Mouse (Mus musculus) frontal cortex, postnatal 25 days (tissue): ENCODE results near the gene Frmd4b.

ENCODE experiments used
- DNase-seq, 2 experiments: peaks; one replicate each; pipeline ENCODE4 v3.0.0; 2022; ENCODE audit warnings: low spot score in 2 of 2

Gene Frmd4b

GRCm38 (mm10) chr6:97521279-97522038 lies 95.9 kb downstream of the Frmd4b start:
- no peak for DNase-seq

DNA sequence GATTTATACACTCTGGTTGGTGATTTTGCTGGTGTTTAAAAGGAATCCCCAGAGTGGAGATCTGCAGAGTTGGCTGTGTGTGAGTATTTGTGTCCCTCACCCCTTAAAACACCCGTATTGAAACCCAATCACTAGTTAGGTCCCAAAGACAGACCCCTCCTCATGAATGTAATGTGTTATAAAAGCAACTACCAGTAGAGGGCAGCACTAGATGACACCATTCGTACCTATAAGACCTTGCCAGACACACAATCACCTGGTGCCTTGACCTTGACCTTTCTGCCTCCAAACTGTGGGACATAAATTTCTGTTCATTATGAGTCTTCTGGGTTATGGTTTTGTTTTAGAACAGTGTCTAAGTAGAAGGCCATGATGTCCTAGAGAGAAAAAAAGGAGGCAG lies 96.8 kb downstream of the Frmd4b start:
- no peak for DNase-seq

- no peak for DNase-seq
Observed at GRCm38 (mm10) chr6:97519553-97519952, 97.8 kb downstream of the Frmd4b start.

GRCm38 (mm10) chr6:97518467-97518866 lies 98.9 kb downstream of the Frmd4b start:
- DNase-seq = no peak

GRCm38 (mm10) chr6:97517616-97518235 lies 99.6 kb downstream of the Frmd4b start:
- DNase-seq = no peak

DNA sequence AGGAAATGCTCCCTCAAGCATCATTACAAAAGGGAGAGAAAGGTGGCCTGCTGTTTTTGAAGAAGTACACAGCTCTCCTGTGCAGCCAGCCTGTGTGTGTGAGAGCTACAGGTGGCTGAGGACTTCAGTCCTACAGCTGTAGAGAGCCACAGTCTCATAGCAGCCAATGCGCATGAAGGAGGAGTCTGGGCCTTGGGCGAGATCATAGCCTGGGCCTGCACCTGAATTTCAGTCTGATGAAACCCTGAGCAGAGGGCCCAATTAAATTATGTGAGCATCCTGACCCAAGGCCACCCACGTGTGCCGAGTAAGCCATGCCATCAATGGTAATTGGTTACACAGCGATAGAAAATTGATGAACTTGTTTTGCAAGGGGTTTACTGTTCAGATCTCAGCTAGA lies 100.4 kb downstream of the Frmd4b start:
- no peak for DNase-seq

DNA sequence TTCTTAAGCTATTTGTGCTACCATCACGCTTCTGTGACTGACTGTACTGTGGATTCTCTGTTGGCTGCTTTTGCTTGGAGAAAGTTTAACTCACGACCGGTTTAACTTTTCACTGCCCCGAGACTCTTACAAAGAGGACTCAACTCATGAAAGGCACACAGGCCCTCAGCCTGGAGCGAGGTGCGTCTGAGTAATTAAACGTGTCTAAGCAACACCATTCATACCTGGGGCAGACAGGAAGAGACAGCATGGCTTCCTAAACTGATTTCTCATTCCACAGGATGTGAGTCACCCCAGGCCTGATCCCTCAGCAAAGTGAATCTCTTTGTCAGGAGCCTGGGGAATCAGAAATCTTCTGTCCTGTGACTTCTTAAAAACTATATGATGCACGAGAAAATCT lies 106.6 kb downstream of the Frmd4b start:
- no peak for DNase-seq

GRCm38 (mm10) chr6:97509434-97509833 lies 107.9 kb downstream of the Frmd4b start:
- DNase-seq = no peak

DNA sequence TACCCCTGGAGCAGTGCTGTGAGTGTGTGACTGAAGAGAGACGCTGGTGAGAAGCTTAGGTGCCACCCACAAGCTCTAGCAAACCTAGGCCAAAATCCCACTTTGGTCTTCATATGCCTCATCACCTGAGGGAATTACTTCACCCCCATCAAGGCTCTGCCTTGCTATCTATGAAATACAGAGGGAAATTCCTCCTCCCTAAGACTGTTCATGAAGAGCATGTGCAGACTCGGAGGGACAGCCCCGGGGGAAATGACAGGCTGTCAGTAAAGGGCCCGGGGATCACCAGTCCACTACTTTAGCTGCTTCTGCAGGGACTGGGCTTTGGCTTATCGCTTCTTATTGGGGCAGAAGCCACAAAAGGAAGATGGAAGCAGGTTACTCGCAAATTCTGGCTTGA lies 108.9 kb downstream of the Frmd4b start:
- no peak for DNase-seq

- DNase-seq = no peak
Observed at GRCm38 (mm10) chr6:97507893-97508292, 109.4 kb downstream of the Frmd4b start.

- peak; percentile 22 to 44 for DNase-seq
Observed at GRCm38 (mm10) chr6:97506141-97506650, 111.1 kb downstream of the Frmd4b start.

DNA sequence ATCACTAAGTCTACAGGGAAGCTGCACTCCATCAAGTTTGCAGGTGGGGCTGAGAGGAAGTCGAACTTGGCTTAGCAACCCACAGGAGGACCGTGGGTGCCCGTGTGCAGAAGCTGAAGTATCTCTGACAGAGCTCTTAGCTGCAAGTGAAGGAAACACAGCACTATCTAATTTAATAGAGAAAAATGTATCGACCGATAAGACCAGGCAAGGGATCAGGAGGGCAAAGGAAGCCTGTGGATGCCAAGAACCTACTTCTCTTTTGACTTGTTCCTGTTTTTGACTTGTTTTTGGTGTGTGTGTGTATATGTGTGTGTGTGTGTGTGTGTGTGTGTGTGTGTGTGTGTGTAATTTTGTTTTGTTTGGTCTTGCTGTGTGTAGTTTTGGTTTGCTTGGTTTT lies 112.7 kb downstream of the Frmd4b start:
- no peak for DNase-seq

DNA sequence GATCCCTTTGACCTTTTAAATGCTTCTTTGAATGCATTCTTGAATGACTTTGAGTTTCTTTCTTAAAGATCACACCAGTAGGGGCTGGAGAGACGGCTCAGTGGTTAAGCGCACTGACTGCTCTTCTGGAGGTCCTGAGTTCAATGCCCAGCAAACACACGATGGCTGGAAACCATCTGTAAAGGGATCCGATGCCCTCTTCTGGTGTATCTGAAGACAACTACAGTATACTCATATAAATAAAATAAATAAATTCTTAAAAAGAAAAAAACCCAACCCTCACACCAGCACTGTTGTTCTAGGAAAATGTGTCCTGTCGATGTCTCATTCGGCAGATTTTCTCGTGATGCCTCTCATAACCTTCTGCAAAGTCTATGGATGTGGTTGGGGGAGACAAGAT lies 116.3 kb downstream of the Frmd4b start:
- no peak for DNase-seq

DNA sequence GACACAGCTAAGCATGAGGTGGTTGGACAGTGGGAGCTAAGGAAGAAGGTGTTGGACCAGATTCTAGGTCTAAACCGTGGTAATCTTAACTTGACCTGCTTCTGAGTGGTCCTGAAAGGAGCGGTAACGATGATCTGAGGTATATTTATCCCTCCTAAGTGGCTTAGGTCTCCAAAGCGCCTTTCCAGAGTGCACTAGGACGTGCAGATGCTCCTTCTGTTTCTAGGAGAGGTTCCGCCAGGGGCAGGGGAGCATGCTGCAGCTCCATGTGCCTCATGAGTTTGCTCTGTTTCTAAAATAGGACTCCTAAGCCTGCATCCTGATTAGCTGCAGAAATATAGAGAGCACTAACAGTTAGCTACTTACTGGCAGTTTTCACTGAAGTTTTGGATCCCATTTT lies 117.1 kb downstream of the Frmd4b start:
- no peak for DNase-seq

- DNase-seq = no peak
Observed at GRCm38 (mm10) chr6:97496002-97496401, 121.3 kb downstream of the Frmd4b start.

DNA sequence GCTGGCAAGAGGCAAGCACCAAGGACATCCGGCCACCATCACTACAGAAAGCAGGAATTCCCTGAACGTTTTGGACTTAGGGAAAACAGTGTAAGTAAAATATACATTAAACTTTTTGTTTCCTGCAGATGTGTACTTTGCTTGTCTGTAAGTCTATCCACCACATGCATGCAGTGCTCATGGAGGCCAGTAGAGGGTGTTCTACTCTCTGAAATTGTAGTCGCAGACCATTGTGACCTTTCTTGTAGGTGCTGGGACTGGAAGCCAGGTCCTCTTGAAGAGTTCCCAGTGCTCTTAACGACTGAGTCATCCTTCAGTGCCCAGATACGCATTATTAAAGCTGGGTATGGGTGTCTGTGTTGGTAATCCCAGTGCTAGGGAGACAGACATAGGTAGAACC lies 126.3 kb downstream of the Frmd4b start:
- DNase-seq = no peak

GRCm38 (mm10) chr6:97488821-97489220 lies 128.5 kb downstream of the Frmd4b start:
- no peak for DNase-seq

DNA sequence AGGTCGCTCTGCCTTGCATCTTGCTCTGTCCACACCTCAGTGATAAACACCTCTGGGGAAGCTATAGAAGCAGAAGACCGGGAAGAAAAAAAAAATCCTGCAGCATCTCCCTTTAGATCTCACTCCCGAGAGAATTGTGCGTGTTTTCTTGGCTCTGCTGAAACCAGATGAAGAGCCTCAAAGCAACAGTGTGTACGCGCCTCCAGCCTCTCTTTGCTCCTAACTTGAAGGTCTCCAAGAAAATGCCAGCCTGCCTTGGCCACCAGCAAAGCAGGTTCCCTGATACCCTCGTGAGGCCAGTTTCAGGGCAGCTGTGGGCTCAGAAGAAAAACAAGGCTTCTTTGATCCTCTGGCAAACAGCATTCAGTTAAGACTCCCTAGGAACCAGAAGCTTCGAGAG lies 129.1 kb downstream of the Frmd4b start:
- DNase-seq = no peak

DNA sequence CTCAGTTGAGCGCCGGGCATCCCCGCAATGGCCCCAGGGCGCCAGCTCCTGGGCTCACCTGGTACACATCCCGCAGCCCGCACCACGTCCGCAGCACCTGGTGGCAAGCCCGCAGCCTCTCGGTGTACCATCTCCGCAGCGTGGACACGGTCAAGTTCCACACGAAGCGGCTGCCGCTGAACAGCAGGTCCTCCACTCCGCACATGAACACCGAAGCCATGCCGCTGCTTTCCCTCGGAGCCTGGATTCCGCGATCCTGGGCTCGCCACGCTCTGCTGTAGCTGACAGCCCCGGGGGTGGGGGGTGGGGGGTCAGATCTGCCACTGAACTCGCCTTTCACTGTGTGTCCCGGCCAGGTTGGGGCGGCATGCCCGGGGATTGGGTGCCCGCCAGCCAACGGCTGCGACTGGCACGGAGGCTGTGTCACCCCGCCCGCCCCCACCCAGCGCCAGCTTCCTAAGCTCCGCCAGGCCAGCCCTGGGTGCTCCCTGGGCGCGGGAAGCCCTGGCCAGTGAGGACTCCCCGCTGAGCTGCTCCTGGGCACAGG lies 129.7 kb downstream of the Frmd4b start:
- peak in 1 of 2 experiments; percentile 30 for DNase-seq

- DNase-seq = no peak
Observed at GRCm38 (mm10) chr6:97486813-97487361, 130.5 kb downstream of the Frmd4b start.

DNA sequence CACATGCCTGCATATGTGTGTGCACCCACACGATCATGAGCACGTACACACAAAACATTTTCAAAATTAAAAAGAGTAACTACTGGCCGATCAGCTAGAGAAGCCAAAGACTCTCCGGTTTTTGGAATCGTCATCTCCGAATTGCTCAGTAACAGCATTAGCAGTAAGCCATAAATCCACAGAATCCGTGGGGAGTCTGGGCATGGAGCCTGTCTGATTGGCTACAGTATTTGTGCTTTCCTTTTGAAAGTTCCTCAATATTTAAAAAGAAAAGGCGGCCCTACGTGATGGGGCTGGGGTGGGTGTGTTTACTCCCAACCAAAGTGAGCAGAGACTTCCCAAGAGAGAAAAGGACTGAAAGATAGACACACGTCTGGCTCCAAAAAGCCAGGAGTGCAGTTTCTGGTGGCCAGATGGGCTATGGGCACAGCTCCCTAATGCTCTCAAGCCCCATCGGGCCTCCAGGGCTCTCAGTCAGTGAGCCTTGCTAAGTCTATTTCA lies 131.4 kb downstream of the Frmd4b start:
- no peak for DNase-seq

- no peak for DNase-seq
Observed at GRCm38 (mm10) chr6:97481912-97482311, 135.4 kb downstream of the Frmd4b start.
